Mouse (Mus musculus): Measurements from ENCODE around the gene Rogdi. TPM values are rescaled to one million over a fixed set of nuclear protein-coding genes. Genes with fewer than 3 reads are reported as not detected.

Rogdi gene
- polyA plus RNA-seq, 1 experiment from 2014 or later, result 101 TPM

- H3K27ac ChIP-seq, result no peak overlapping the region
- ATAC-seq (ENCODE audit: low FRiP score), result no peak
- H3K9ac ChIP-seq, result no peak overlapping the region
- H3K27me3 ChIP-seq, result no peaks in the 10 kb centered on the region
- peaks cover 41% of the 10 kb centered on the region for H3K36me3 ChIP-seq
- no peak overlapping the region for H3K4me3 ChIP-seq
- no peaks in the 10 kb centered on the region for H3K9me3 ChIP-seq (replicated peaks)
- WGBS, result 94% methylated on average over 8 of the region's 8 CpGs
- peaks cover 19% of the 10 kb centered on the region for H3K4me1 ChIP-seq
- no peak overlapping the region for H3K4me2 ChIP-seq (replicated peaks)
Measured at GRCm38 (mm10) chr16:4960260-4960659, 53.1 kb downstream of the Rogdi start.

Other genes with a start within 250 kb of the Rogdi start
- 95.6 and 99.1 TPM in 2 replicates for gene Cdip1, start 223.3 kb downstream of the Rogdi start, polyA plus RNA-seq (2016; fragmentation: Nextera tagmentation; extraction: Ambion mirVana)
- gene 4930562C15Rik, start 178.1 kb downstream of the Rogdi start, polyA plus RNA-seq (2016; fragmentation: Nextera tagmentation; extraction: Ambion mirVana), result 0.53 and 0.63 TPM in 2 replicates
- gene Ubald1, start 133.2 kb downstream of the Rogdi start, polyA plus RNA-seq (2016; fragmentation: Nextera tagmentation; extraction: Ambion mirVana), result 38.8 and 40.6 TPM in 2 replicates
- gene Mgrn1, start 127.3 kb downstream of the Rogdi start, polyA plus RNA-seq (2016; fragmentation: Nextera tagmentation; extraction: Ambion mirVana), result 91.1 and 94.0 TPM in 2 replicates
- gene Nudt16l1, start 74.8 kb downstream of the Rogdi start, polyA plus RNA-seq (2016; fragmentation: Nextera tagmentation; extraction: Ambion mirVana), result 121 and 134 TPM in 2 replicates
- gene Anks3, start 49.3 kb downstream of the Rogdi start, polyA plus RNA-seq (2016; fragmentation: Nextera tagmentation; extraction: Ambion mirVana), result 66.7 and 68.0 TPM in 2 replicates
- gene Sept12, start 15.7 kb downstream of the Rogdi start, polyA plus RNA-seq (2016; fragmentation: Nextera tagmentation; extraction: Ambion mirVana), result not detected in 2 replicates
- 3.1 and 5.0 TPM in 2 replicates for gene Smim22, start 6.3 kb downstream of the Rogdi start, polyA plus RNA-seq (2016; fragmentation: Nextera tagmentation; extraction: Ambion mirVana)
- gene Glyr1, start 36.3 kb upstream of the Rogdi start, polyA plus RNA-seq (2016; fragmentation: Nextera tagmentation; extraction: Ambion mirVana), result 216 and 238 TPM in 2 replicates
- gene Ubn1, start 36.5 kb upstream of the Rogdi start, polyA plus RNA-seq (2016; fragmentation: Nextera tagmentation; extraction: Ambion mirVana), result 25.0 and 25.4 TPM in 2 replicates
- gene Ppl, start 118.9 kb upstream of the Rogdi start, polyA plus RNA-seq (2016; fragmentation: Nextera tagmentation; extraction: Ambion mirVana), result 1.3 and 1.7 TPM in 2 replicates
- 1.1 and 1.4 TPM in 2 replicates for gene Sec14l5, start 133.6 kb upstream of the Rogdi start, polyA plus RNA-seq (2016; fragmentation: Nextera tagmentation; extraction: Ambion mirVana)
- 12.9 and 14.1 TPM in 2 replicates for gene Nagpa, start 190.5 kb upstream of the Rogdi start, polyA plus RNA-seq (2016; fragmentation: Nextera tagmentation; extraction: Ambion mirVana)
- gene AU021092, start 208.7 kb upstream of the Rogdi start, polyA plus RNA-seq (2016; fragmentation: Nextera tagmentation; extraction: Ambion mirVana), result 5.8 and 6.3 TPM in 2 replicates
- 29.9 and 32.7 TPM in 2 replicates for gene Alg1, start 220.1 kb upstream of the Rogdi start, polyA plus RNA-seq (2016; fragmentation: Nextera tagmentation; extraction: Ambion mirVana)
- gene Eef2kmt, start 242.4 kb upstream of the Rogdi start, polyA plus RNA-seq (2016; fragmentation: Nextera tagmentation; extraction: Ambion mirVana), result 9.5 and 11.6 TPM in 2 replicates

Data from hindbrain, embryonic 12.5 days (tissue).